Mouse (Mus musculus): Measurements from ENCODE around the gene Chst10. TPM values are rescaled to one million over a fixed set of nuclear protein-coding genes. Genes with fewer than 3 reads are reported as not detected.

Gene Chst10
- polyA plus RNA-seq, 1 experiment = not detected

DNA sequence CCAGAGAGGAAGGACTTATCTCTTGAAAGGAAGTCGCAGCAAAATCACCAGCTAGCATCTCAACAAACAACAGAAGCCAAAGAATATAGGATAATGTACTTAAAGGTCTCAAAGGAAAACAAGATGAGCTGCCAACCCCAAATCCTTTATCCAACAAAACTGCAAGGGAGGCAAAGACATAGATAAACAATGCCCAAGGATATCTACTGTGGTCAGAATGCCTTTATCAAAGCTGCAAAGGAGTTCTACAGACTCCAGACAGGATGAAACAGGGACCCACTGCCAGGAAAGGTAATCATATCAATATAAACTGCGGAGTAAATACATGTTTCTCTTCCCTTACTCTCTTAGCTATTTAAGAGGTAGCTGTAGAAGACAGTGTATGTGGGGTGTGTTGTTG, 47.3 kb downstream of the Chst10 start:
- Histone ChIP-seq H3K36me3 (ENCODE audit: control insufficient read depth, insufficient read depth) (no peaks in the 10 kb centered on the region), H3K4me2 (ENCODE audit: low read depth) (no peak overlapping the region), H3ac (ENCODE audit: control insufficient read depth, insufficient read length) (no peak overlapping the region), H3K79me2 (ENCODE audit: control insufficient read depth, insufficient read depth) (no peaks in the 10 kb centered on the region), H3K4me3 (no peak overlapping the region), H3K27me3 (ENCODE audit: control insufficient read depth, insufficient read depth, insufficient read length) (no peaks in the 10 kb centered on the region)
- TF ChIP-seq POLR2AphosphoS2 (IDR thresholded peaks at IDR 0.05; ENCODE audit: insufficient read length, low read depth) = no peak
- no peak for TF ChIP-seq E2F4 (IDR thresholded peaks at IDR 0.05; ENCODE audit: insufficient read depth)
- no peak for TF ChIP-seq MAX (IDR thresholded peaks at IDR 0.05; ENCODE audit: low read depth)
- no peak for TF ChIP-seq TCF3 (IDR thresholded peaks at IDR 0.05; ENCODE audit: insufficient read length, low read depth)
- no peak for TF ChIP-seq MYOD1 (IDR thresholded peaks at IDR 0.05; ENCODE audit: control insufficient read depth in 1 of 3, insufficient read length in 2 of 3, low read depth in 2 of 3)
- no peak for TF ChIP-seq SRF (IDR thresholded peaks at IDR 0.05; ENCODE audit: control insufficient read depth, insufficient read length, low read depth)

DNA sequence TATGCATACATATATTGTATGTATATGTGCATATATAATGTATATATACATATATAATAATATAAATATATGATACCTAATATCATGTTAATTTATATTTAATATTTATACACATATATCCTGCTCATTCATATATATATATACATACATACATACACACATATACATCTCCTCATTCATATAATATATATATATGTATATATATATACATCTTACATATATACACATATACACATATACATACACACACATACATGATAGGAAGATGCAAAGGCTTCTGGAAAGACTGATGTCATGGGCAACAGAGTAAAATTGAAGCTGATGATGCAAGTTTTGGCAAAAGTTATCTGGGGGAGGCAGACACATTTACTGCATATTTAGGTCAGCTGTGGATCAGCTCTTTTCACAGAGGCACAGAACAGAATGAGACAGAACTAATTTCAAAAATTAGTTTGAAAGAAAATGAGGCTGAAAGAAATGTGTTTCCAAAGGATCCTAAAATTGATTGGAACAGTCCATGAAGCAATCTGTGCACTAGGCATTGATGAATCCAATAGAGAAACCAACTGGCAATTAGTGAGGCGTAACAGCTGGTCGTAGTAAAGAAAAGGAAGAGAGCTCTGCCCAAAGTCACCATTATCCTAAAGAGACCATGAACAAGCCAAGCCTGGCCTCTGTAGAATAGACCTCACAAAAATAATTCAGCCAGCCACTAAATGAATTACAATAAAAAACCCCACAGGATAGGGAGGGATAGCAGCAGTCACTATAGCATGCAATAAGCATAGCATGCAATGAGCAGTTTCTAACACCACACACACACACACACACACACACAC, 49.3 kb downstream of the Chst10 start:
- TF ChIP-seq POLR2A (IDR thresholded peaks at IDR 0.05; ENCODE audit: insufficient read length, low read depth) (no peak), E2F4 (IDR thresholded peaks at IDR 0.05; ENCODE audit: insufficient read depth) (no peak), MYOD1 (IDR thresholded peaks at IDR 0.05; ENCODE audit: control insufficient read depth in 1 of 3, insufficient read length in 2 of 3, low read depth in 2 of 3) (no peak), MAX (IDR thresholded peaks at IDR 0.05; ENCODE audit: low read depth) (no peak), CEBPB (IDR thresholded peaks at IDR 0.05; ENCODE audit: insufficient read depth, poor library complexity, severe bottlenecking) (no peak), USF1 (IDR thresholded peaks at IDR 0.05; ENCODE audit: low read depth) (no peak), SRF (IDR thresholded peaks at IDR 0.05; ENCODE audit: control insufficient read depth, insufficient read length, low read depth) (no peak), POLR2AphosphoS2 (IDR thresholded peaks at IDR 0.05; ENCODE audit: insufficient read length, low read depth) (no peak), TCF12 (IDR thresholded peaks at IDR 0.05; ENCODE audit: insufficient read depth, poor library complexity, severe bottlenecking) (no peak), MYOG (IDR thresholded peaks at IDR 0.05; ENCODE audit: control insufficient read depth in 1 of 3, insufficient read depth in 1 of 3, insufficient read length in 2 of 3, low read depth in 2 of 3) (no peak), TCF3 (IDR thresholded peaks at IDR 0.05; ENCODE audit: insufficient read length, low read depth) (no peak), REST (IDR thresholded peaks at IDR 0.05; ENCODE audit: insufficient read depth, insufficient read length) (no peak)
- Histone ChIP-seq H3ac (ENCODE audit: control insufficient read depth, insufficient read length) (no peak overlapping the region), H3K79me2 (ENCODE audit: control insufficient read depth, insufficient read depth) (no peaks in the 10 kb centered on the region), H3K4me3 (no peak overlapping the region), H3K4me2 (ENCODE audit: low read depth) (no peak overlapping the region), H3K27me3 (ENCODE audit: control insufficient read depth, insufficient read depth, insufficient read length) (no peaks in the 10 kb centered on the region), H3K36me3 (ENCODE audit: control insufficient read depth, insufficient read depth) (no peaks in the 10 kb centered on the region)

DNA sequence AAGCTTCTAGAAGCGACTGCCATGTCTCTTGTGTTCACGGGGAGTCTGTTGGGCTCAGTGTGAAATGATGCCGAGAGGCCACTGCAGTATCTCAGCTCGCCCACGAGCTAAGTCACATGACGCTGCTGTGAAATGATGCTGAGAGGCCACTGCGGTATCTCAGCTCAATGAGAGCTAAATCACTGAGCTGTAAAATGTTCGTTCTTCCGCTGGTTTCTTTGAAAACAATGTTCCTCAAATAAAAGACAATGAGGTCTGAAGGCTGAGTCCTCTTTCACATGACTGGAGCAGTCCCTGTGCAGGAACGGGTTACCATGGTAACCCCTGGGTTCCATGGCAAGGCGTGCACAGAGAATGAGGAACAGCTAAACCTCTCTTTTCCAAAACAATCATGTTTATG, 50.0 kb downstream of the Chst10 start:
- H3ac ChIP-seq (ENCODE audit: control insufficient read depth, insufficient read length) = no peak overlapping the region
- no peak for TF ChIP-seq MAX (IDR thresholded peaks at IDR 0.05; ENCODE audit: low read depth)
- no peak for TF ChIP-seq SRF (IDR thresholded peaks at IDR 0.05; ENCODE audit: control insufficient read depth, insufficient read length, low read depth)
- TF ChIP-seq REST (IDR thresholded peaks at IDR 0.05; ENCODE audit: insufficient read depth, insufficient read length) = no peak
- no peak for TF ChIP-seq TCF12 (IDR thresholded peaks at IDR 0.05; ENCODE audit: insufficient read depth, poor library complexity, severe bottlenecking)
- TF ChIP-seq TCF3 (IDR thresholded peaks at IDR 0.05; ENCODE audit: insufficient read length, low read depth) = no peak
- no peak for TF ChIP-seq USF1 (IDR thresholded peaks at IDR 0.05; ENCODE audit: low read depth)
- TF ChIP-seq MYOG (IDR thresholded peaks at IDR 0.05; ENCODE audit: control insufficient read depth in 1 of 3, insufficient read depth in 1 of 3, insufficient read length in 2 of 3, low read depth in 2 of 3) = no peak
- no peaks in the 10 kb centered on the region for H3K36me3 ChIP-seq (ENCODE audit: control insufficient read depth, insufficient read depth)
- H3K79me2 ChIP-seq (ENCODE audit: control insufficient read depth, insufficient read depth) = no peaks in the 10 kb centered on the region
- no peaks in the 10 kb centered on the region for H3K27me3 ChIP-seq (ENCODE audit: control insufficient read depth, insufficient read depth, insufficient read length)
- no peak overlapping the region for H3K4me2 ChIP-seq (ENCODE audit: low read depth)
- H3K4me3 ChIP-seq = no peak overlapping the region

DNA sequence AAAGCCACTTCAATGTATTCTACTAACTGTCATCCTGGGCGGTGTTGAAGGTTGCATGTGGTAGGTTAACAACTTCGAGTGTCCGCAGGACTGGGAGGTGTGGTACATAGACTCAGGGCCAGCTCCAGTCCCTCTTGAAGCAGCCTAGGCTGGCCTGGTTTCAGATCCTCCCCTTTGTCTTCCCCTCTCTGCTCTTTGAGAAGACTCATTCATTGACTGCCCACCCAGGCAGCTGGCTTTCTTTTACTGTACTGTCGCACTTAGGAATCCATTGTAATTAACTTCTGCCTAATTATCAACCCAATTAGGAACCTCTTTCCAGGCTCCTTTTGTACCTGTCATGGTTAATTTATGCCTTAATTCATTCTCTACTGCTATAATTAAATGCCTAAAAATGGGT, 54.7 kb downstream of the Chst10 start:
- H3K4me2 ChIP-seq (ENCODE audit: low read depth) = no peak overlapping the region
- TF ChIP-seq E2F4 (IDR thresholded peaks at IDR 0.05; ENCODE audit: insufficient read depth) (no peak), MYOD1 (IDR thresholded peaks at IDR 0.05; ENCODE audit: control insufficient read depth in 1 of 3, insufficient read length in 2 of 3, low read depth in 2 of 3) (no peak), POLR2A (IDR thresholded peaks at IDR 0.05; ENCODE audit: insufficient read length, low read depth) (no peak), REST (IDR thresholded peaks at IDR 0.05; ENCODE audit: insufficient read depth, insufficient read length) (no peak), CEBPB (IDR thresholded peaks at IDR 0.05; ENCODE audit: insufficient read depth, poor library complexity, severe bottlenecking) (no peak), USF1 (IDR thresholded peaks at IDR 0.05; ENCODE audit: low read depth) (no peak), MYOG (IDR thresholded peaks at IDR 0.05; ENCODE audit: control insufficient read depth in 1 of 3, insufficient read depth in 1 of 3, insufficient read length in 2 of 3, low read depth in 2 of 3) (no peak), POLR2AphosphoS2 (IDR thresholded peaks at IDR 0.05; ENCODE audit: insufficient read length, low read depth) (no peak), TCF12 (IDR thresholded peaks at IDR 0.05; ENCODE audit: insufficient read depth, poor library complexity, severe bottlenecking) (no peak), MAX (IDR thresholded peaks at IDR 0.05; ENCODE audit: low read depth) (no peak), TCF3 (IDR thresholded peaks at IDR 0.05; ENCODE audit: insufficient read length, low read depth) (no peak), SRF (IDR thresholded peaks at IDR 0.05; ENCODE audit: control insufficient read depth, insufficient read length, low read depth) (no peak)

More for the DNA sequence above, 54.7 kb downstream of the Chst10 start:
- Histone ChIP-seq H3K36me3 (ENCODE audit: control insufficient read depth, insufficient read depth) (no peaks in the 10 kb centered on the region), H3ac (ENCODE audit: control insufficient read depth, insufficient read length) (no peak overlapping the region), H3K79me2 (ENCODE audit: control insufficient read depth, insufficient read depth) (no peaks in the 10 kb centered on the region), H3K27me3 (ENCODE audit: control insufficient read depth, insufficient read depth, insufficient read length) (no peaks in the 10 kb centered on the region), H3K4me3 (no peak overlapping the region)
